Mouse (Mus musculus): Measurements from ENCODE around the gene Pofut2. TPM values are rescaled to one million over a fixed set of nuclear protein-coding genes. Genes with fewer than 3 reads are reported as not detected.
"Not testable (repeated sequence)": the region's sequence is repeated elsewhere in the genome, so short reads cannot be mapped to it uniquely, and the experiment has no call there.

Pofut2 gene
- polyA plus RNA-seq, 1 experiment from 2014 or later: 49.4 TPM

GRCm38 (mm10) chr10:77269129-77269528, 10.1 kb downstream of the Pofut2 start:
- no peak overlapping the region for H3K27ac ChIP-seq
- H3K4me3 ChIP-seq (ENCODE audit: inconsistent target): no peak overlapping the region
- peaks cover 48% of the 10 kb centered on the region for H3K36me3 ChIP-seq (ENCODE audit: inconsistent target)
- WGBS (ENCODE audit: missing documents): 88% methylated on average over 6 of the region's 7 CpGs
- H3K79me2 ChIP-seq (ENCODE audit: inconsistent target): no peaks in the 10 kb centered on the region

- Histone ChIP-seq H3K79me2 (ENCODE audit: inconsistent target) (no peaks in the 10 kb centered on the region), H3K27ac (no peak overlapping the region), H3K36me3 (ENCODE audit: inconsistent target) (peaks cover 17% of the 10 kb centered on the region), H3K4me3 (ENCODE audit: inconsistent target) (no peak overlapping the region)
- 70% methylated on average over 11 of the region's 11 CpGs for whole genome bisulfite sequencing (ENCODE audit: missing documents)
Measured at GRCm38 (mm10) chr10:77272980-77273730, 14.1 kb downstream of the Pofut2 start.

- Histone ChIP-seq H3K27ac (no peak overlapping the region), H3K79me2 (ENCODE audit: inconsistent target) (no peaks in the 10 kb centered on the region), H3K4me3 (ENCODE audit: inconsistent target) (no peak overlapping the region)
Measured at GRCm38 (mm10) chr10:77273798-77274197, 14.8 kb downstream of the Pofut2 start.

GRCm38 (mm10) chr10:77282085-77282484, 23.1 kb downstream of the Pofut2 start:
- not testable (repeated sequence) for H3K27ac ChIP-seq; H3K36me3 ChIP-seq (ENCODE audit: inconsistent target); H3K79me2 ChIP-seq (ENCODE audit: inconsistent target); H3K4me3 ChIP-seq (ENCODE audit: inconsistent target)
- 83% methylated on average over 1 of the region's 1 CpGs for WGBS (ENCODE audit: missing documents)

More at GRCm38 (mm10) chr10:77273798-77274197, 14.8 kb downstream of the Pofut2 start:
- H3K36me3 ChIP-seq (ENCODE audit: inconsistent target): peaks cover 11% of the 10 kb centered on the region

- no peaks in the 10 kb centered on the region for H3K79me2 ChIP-seq (ENCODE audit: inconsistent target)
- H3K36me3 ChIP-seq (ENCODE audit: inconsistent target): no peaks in the 10 kb centered on the region
- no peak overlapping the region for H3K4me3 ChIP-seq (ENCODE audit: inconsistent target)
- H3K27ac ChIP-seq: no peak overlapping the region
- 18% methylated on average over 6 of the region's 6 CpGs for WGBS (ENCODE audit: missing documents)
Measured at GRCm38 (mm10) chr10:77282822-77283221, 23.8 kb downstream of the Pofut2 start.

- 93% methylated on average over 6 of the region's 6 CpGs for WGBS (ENCODE audit: missing documents)
- Histone ChIP-seq H3K36me3 (ENCODE audit: inconsistent target) (no peaks in the 10 kb centered on the region), H3K27ac (no peak overlapping the region), H3K79me2 (ENCODE audit: inconsistent target) (no peaks in the 10 kb centered on the region), H3K4me3 (ENCODE audit: inconsistent target) (no peak overlapping the region)
Measured at GRCm38 (mm10) chr10:77284832-77285231, 25.8 kb downstream of the Pofut2 start.

GRCm38 (mm10) chr10:77287626-77288025, 28.6 kb downstream of the Pofut2 start:
- 95% methylated on average over 5 of the region's 8 CpGs for WGBS (ENCODE audit: missing documents)
- Histone ChIP-seq H3K4me3 (ENCODE audit: inconsistent target) (no peak overlapping the region), H3K27ac (no peak overlapping the region), H3K36me3 (ENCODE audit: inconsistent target) (no peaks in the 10 kb centered on the region), H3K79me2 (ENCODE audit: inconsistent target) (no peaks in the 10 kb centered on the region)

- WGBS (ENCODE audit: missing documents): 30% methylated on average over 5 of the region's 5 CpGs
- Histone ChIP-seq H3K36me3 (ENCODE audit: inconsistent target) (no peaks in the 10 kb centered on the region), H3K27ac (no peak overlapping the region), H3K79me2 (ENCODE audit: inconsistent target) (no peaks in the 10 kb centered on the region), H3K4me3 (ENCODE audit: inconsistent target) (no peak overlapping the region)
Measured at GRCm38 (mm10) chr10:77288639-77289195, 29.7 kb downstream of the Pofut2 start.

GRCm38 (mm10) chr10:77289559-77289958, 30.5 kb downstream of the Pofut2 start:
- H3K27ac ChIP-seq: no peak overlapping the region
- H3K79me2 ChIP-seq (ENCODE audit: inconsistent target): no peaks in the 10 kb centered on the region
- 57% methylated on average over 8 of the region's 8 CpGs for WGBS (ENCODE audit: missing documents)
- no peaks in the 10 kb centered on the region for H3K36me3 ChIP-seq (ENCODE audit: inconsistent target)
- H3K4me3 ChIP-seq (ENCODE audit: inconsistent target): no peak overlapping the region

- no peaks in the 10 kb centered on the region for H3K79me2 ChIP-seq (ENCODE audit: inconsistent target)
- no peak overlapping the region for H3K4me3 ChIP-seq (ENCODE audit: inconsistent target)
- WGBS (ENCODE audit: missing documents): 47% methylated on average over 17 of the region's 17 CpGs
- H3K27ac ChIP-seq: no peak overlapping the region
- no peaks in the 10 kb centered on the region for H3K36me3 ChIP-seq (ENCODE audit: inconsistent target)
Measured at GRCm38 (mm10) chr10:77290624-77291366, 31.8 kb downstream of the Pofut2 start.

GRCm38 (mm10) chr10:77294691-77295090, 35.7 kb downstream of the Pofut2 start:
- Histone ChIP-seq H3K27ac (no peak overlapping the region), H3K79me2 (ENCODE audit: inconsistent target) (no peaks in the 10 kb centered on the region), H3K36me3 (ENCODE audit: inconsistent target) (no peaks in the 10 kb centered on the region), H3K4me3 (ENCODE audit: inconsistent target) (no peak overlapping the region)
- 93% methylated on average over 10 of the region's 12 CpGs for WGBS (ENCODE audit: missing documents)

- no peak overlapping the region for H3K4me3 ChIP-seq (ENCODE audit: inconsistent target)
- no peaks in the 10 kb centered on the region for H3K79me2 ChIP-seq (ENCODE audit: inconsistent target)
- no peak overlapping the region for H3K27ac ChIP-seq
- WGBS (ENCODE audit: missing documents): 96% methylated on average over 8 of the region's 8 CpGs
- no peaks in the 10 kb centered on the region for H3K36me3 ChIP-seq (ENCODE audit: inconsistent target)
Measured at GRCm38 (mm10) chr10:77298621-77299020, 39.6 kb downstream of the Pofut2 start.

- no peaks in the 10 kb centered on the region for H3K36me3 ChIP-seq (ENCODE audit: inconsistent target)
Measured at GRCm38 (mm10) chr10:77299194-77299593, 40.2 kb downstream of the Pofut2 start.

GRCm38 (mm10) chr10:77300237-77300933, 41.4 kb downstream of the Pofut2 start:
- Histone ChIP-seq H3K4me3 (ENCODE audit: inconsistent target) (no peak overlapping the region), H3K36me3 (ENCODE audit: inconsistent target) (no peaks in the 10 kb centered on the region), H3K79me2 (ENCODE audit: inconsistent target) (no peaks in the 10 kb centered on the region), H3K27ac (no peak overlapping the region)
- WGBS (ENCODE audit: missing documents): 93% methylated on average over 8 of the region's 8 CpGs

More at GRCm38 (mm10) chr10:77299194-77299593, 40.2 kb downstream of the Pofut2 start:
- H3K79me2 ChIP-seq (ENCODE audit: inconsistent target): no peaks in the 10 kb centered on the region
- no peak overlapping the region for H3K4me3 ChIP-seq (ENCODE audit: inconsistent target)
- WGBS (ENCODE audit: missing documents): 97% methylated on average over 2 of the region's 2 CpGs
- no peak overlapping the region for H3K27ac ChIP-seq

All from macrophage (primary cell).